Mouse (Mus musculus): ENCODE measurements around the gene Fbxw8. TPM values are rescaled to one million over a fixed set of nuclear protein-coding genes. Genes with fewer than 3 reads are reported as not detected.

The Fbxw8 gene
- polyA plus RNA-seq (2015; fragmentation: Nextera tagmentation; extraction: Ambion mirVana) = 27.9 and 28.9 TPM in 2 replicates

DNA sequence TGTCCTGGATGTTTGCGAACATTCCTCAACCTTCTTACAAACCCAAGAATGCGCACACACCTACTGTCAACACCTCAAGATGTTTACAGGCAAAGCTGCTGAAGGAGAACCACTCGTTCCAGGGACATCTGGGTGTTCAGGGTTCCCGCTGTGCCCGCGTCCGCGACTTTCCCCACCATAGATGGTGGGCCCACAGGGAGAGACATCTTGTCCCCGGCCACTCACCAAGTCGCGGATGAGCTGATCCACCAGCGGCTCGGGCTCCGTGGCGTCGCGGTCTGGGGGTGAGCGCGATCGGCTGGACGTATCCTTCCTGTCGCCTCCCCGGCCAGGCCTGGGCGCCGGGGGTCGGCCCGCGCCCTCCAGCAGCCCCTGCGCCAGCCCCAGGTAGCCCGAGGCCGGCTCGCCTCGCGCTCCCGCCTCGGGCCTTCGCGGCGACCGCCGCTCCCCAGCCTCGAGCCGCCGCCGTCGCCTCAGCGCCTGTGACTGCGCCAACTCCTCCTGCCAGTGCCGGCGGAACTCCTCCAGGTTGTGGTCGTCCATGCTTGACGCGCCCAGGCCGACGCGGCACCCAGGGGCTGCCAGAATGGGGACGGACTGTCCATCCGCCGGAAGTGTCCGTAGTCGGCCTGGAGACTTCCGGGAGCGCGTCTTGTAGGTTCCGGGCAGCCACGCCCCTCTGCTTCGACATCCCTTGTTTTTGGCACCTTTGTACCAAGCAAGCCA lies at the start of gene Fbxw8:
Gene Fbxw8 (minus strand): TSS at position 626 of the 726 bp plus-strand sequence.
- Histone ChIP-seq H3K9ac (peak within 1 kb of the TSS; percentile 95), H3K4me3 (peak within 1 kb of the TSS; percentile 95), H3K36me3 (peaks cover 19% of the 10 kb centered on the region), H3K27me3 (peaks cover 8% of the 10 kb centered on the region; the same call in 1 of the 2 replicates), H3K4me2 (peak within 1 kb of the TSS; percentile 74), H3K27ac (no peak within 1 kb of the TSS; the same call in 1 of the 2 replicates), H3K4me1 (peaks cover 14% of the 10 kb centered on the region), H3K9me3 (no peaks in the 10 kb centered on the region)
- peak; percentile 68; the same call in 1 of the 2 replicates for ATAC-seq (ENCODE audit: insufficient number of reproducible peaks, insufficient read depth, low FRiP score, low TSS enrichment, low read depth)
- under 1% methylated on average over 67 of the region's 67 CpGs for WGBS

DNA sequence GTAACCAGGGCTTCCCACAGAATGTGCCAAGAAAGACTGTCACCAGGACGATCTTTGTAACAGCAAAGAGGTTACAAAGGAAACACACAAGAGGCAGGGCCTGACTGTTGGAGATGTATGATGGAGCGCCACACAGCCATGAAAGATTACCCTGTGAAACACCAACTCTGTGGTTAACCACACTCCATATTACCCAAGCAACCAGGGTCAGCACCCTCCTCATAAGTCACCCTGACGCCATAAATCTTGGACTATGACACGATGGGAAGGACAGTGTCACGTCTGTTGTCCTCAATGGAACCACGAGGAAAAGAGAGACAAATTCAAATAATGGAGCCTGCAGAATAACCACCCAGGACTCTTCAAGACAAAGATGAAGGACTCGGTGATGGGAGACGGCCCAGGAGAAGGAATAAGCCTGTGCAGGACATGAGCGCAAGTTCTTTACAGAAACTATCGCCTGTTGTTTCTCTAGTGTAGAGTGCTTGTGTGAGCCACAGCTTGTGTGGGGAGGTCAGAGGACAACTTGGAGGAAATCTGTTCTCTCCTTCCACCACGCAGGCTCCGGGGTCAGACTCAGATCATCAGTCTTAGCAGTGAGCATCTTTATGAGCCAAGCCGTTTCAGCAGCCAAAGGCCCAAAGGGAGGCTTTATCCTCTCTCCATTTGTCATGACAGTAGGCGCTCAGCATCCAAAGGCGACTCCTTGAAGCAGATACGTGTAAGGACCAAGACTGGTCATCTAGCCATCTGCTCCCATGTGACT lies 49.6 kb upstream of the Fbxw8 start:
- Histone ChIP-seq H3K9ac (no peak overlapping the region), H3K4me1 (peaks cover 12% of the 10 kb centered on the region; the same call in 1 of the 2 replicates), H3K27ac (no peak overlapping the region), H3K4me2 (no peak overlapping the region), H3K36me3 (peaks cover 17% of the 10 kb centered on the region; the same call in 1 of the 2 replicates), H3K9me3 (no peaks in the 10 kb centered on the region), H3K4me3 (no peak overlapping the region), H3K27me3 (no peaks in the 10 kb centered on the region)
- no peak for ATAC-seq (ENCODE audit: insufficient number of reproducible peaks, insufficient read depth, low FRiP score, low TSS enrichment, low read depth)
- 85% methylated on average over 16 of the region's 16 CpGs for WGBS

DNA sequence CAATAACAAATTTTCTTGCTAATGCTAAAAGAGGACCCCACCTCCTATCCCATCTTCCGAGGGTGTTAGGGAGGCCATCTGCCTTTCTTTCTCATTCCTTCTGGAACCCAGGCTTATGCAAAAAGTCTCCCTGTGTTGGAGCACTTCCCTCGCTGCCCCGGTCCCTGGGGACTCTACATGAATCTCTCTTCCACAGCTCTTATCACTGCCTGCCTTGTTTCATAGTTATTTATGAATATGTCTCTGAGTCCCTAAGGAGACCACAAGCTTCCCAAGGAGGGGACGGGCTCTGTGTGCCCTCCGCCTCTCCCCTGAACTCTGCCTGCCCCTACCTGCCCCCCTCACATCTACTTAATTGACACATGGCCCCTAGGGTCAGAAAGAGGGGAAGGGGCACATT lies 44.4 kb upstream of the Fbxw8 start:
- 50% methylated on average over 5 of the region's 5 CpGs for WGBS
- H3K9ac ChIP-seq = no peak overlapping the region
- no peak overlapping the region for H3K4me3 ChIP-seq
- no peak overlapping the region for H3K4me2 ChIP-seq
- no peaks in the 10 kb centered on the region for H3K4me1 ChIP-seq
- H3K36me3 ChIP-seq = peaks cover 20% of the 10 kb centered on the region; the same call in 1 of the 2 replicates
- no peaks in the 10 kb centered on the region for H3K27me3 ChIP-seq
- H3K27ac ChIP-seq = no peak overlapping the region
- no peaks in the 10 kb centered on the region for H3K9me3 ChIP-seq
- no peak for ATAC-seq (ENCODE audit: insufficient number of reproducible peaks, insufficient read depth, low FRiP score, low TSS enrichment, low read depth)

DNA sequence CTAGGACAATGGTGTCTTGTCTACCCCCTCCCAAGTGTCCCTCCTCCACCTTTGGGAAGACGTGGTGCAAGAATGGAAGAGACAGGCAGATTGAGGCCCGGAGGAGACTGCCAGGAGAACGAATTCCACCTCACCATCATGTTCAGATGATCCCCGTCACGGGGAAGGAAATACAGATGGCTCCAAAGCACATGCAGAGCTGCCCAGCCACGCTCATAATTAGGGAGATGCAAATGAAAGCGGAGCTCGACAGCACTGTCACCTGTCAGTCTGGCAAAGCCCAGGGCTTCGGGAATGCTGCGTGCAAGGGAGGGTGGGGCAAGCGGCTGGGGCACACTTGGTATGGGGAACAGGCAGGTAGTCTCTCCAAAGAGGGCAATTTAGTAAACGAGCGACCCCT lies 42.2 kb upstream of the Fbxw8 start:
- Histone ChIP-seq H3K4me3 (no peak overlapping the region), H3K9me3 (no peaks in the 10 kb centered on the region), H3K9ac (no peak overlapping the region), H3K36me3 (peaks cover 20% of the 10 kb centered on the region; the same call in 1 of the 2 replicates), H3K4me2 (no peak overlapping the region), H3K27me3 (peaks cover 12% of the 10 kb centered on the region), H3K4me1 (no peaks in the 10 kb centered on the region), H3K27ac (no peak overlapping the region)
- WGBS = 69% methylated on average over 13 of the region's 13 CpGs
- ATAC-seq (ENCODE audit: insufficient number of reproducible peaks, insufficient read depth, low FRiP score, low TSS enrichment, low read depth) = no peak

DNA sequence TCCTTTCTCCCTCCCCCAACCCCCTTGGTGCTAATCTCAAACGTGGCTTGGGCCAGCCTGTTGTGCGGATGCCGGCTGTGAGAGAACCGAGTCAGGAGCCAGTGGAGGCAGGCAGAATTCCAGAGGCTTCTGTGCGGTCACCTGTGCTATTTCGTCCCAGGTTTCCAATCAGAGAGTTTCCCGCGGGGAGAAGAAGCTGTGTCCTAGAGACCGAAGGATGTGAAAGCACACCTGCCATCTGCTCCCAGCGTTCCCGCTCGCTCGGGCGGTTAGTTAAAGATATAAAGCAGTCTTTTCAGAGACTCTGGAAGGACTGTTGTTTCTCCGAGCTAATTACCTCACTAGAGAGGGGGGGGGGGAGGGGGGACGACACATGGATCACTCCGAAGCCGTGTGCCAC lies 37.0 kb upstream of the Fbxw8 start:
- Histone ChIP-seq H3K9ac (no peak overlapping the region), H3K27ac (no peak overlapping the region), H3K36me3 (no peaks in the 10 kb centered on the region), H3K4me2 (no peak overlapping the region), H3K27me3 (peaks cover 25% of the 10 kb centered on the region), H3K9me3 (no peaks in the 10 kb centered on the region), H3K4me1 (peaks cover 9% of the 10 kb centered on the region), H3K4me3 (no peak overlapping the region)
- no peak for ATAC-seq (ENCODE audit: insufficient number of reproducible peaks, insufficient read depth, low FRiP score, low TSS enrichment, low read depth)
- WGBS = 20% methylated on average over 18 of the region's 18 CpGs

DNA sequence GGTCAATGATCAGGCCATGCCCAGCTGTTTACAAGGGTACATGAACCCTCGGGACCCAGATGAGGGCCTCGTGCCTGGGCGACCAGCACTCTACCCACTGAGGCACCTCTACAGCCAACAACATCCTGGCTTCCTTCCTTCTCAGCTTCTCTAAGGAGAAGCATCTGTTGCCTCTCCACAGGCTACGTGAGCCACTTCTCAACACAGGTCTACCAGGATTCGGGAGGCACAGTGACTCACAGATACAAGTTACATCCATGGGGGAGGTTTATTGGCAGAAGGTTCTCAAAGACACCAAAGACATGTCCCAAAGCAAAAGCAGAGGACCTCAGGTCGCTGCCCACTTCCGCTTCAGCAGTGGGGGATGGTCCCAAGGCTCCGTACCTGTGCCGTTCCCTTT lies 35.2 kb upstream of the Fbxw8 start:
- 81% methylated on average over 9 of the region's 9 CpGs for WGBS
- H3K27me3 ChIP-seq = peaks cover 25% of the 10 kb centered on the region
- no peak for ATAC-seq (ENCODE audit: insufficient number of reproducible peaks, insufficient read depth, low FRiP score, low TSS enrichment, low read depth)

DNA sequence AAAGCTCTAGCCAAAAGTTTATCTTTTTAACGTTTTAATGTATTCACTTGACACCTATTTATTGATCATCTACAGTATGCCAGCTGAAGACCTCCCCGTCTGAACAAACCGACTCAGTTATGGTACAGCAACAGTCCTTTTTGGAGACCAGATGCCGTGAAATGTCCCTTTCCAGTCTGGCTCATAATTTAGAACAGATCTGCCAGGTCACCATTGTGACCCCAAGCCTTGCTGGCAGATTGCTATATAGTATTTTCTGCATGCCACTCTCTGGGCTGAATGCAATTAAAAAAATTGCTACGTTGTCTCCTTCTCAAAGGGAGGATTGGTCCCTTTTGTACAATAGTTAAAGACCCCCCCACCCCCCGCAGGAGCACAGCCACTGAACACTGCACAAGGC lies 33.1 kb upstream of the Fbxw8 start:
- H3K4me1 ChIP-seq = peaks cover 12% of the 10 kb centered on the region
- no peak overlapping the region for H3K4me3 ChIP-seq
- no peaks in the 10 kb centered on the region for H3K9me3 ChIP-seq
- no peak for ATAC-seq (ENCODE audit: insufficient number of reproducible peaks, insufficient read depth, low FRiP score, low TSS enrichment, low read depth)
- H3K27me3 ChIP-seq = peaks cover 23% of the 10 kb centered on the region
- no peak overlapping the region for H3K9ac ChIP-seq
- H3K36me3 ChIP-seq = no peaks in the 10 kb centered on the region
- WGBS = 25% methylated on average over 6 of the region's 6 CpGs
- no peak overlapping the region for H3K27ac ChIP-seq
- H3K4me2 ChIP-seq = no peak overlapping the region

More for the DNA sequence above, 35.2 kb upstream of the Fbxw8 start:
- Histone ChIP-seq H3K4me2 (no peak overlapping the region), H3K4me3 (no peak overlapping the region), H3K27ac (no peak overlapping the region), H3K9me3 (no peaks in the 10 kb centered on the region), H3K4me1 (peaks cover 12% of the 10 kb centered on the region), H3K36me3 (no peaks in the 10 kb centered on the region), H3K9ac (no peak overlapping the region)

DNA sequence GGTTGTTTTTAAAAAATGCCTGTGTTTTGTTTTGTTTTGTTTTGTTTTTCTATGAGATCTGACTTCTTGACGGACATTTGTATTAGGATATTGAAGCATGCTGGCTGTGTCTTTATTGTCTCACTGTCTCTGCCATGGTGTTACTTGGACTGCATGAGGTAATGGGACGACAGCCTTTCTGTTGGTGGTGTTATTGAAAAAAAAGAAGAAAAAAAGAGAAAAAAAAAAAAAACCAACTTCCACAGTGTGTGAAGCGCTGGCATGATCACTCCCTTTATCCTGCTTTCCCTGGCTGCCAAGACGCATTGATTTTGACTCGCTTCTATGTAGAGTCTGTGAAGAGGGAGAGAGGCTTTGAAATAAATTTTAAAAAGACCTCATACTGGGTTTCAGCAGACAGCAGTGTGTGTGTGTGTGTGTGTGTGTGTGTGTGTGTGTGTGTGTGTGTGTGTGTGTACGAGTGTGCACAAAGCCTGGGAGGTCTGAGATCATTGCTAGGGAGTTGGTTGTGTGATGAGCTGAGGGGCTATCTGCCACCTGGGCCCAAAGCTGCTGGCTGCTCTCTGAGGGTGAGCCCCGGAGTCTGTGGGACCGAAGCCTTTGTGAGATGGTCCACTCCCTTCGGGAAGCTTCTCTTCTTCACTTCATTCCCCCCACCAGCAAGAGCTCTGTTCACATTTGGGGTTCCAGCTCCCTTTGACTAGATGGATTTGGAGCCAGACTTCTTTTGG lies 31.8 kb upstream of the Fbxw8 start:
- H3K4me1 ChIP-seq = peaks cover 12% of the 10 kb centered on the region
- no peak for ATAC-seq (ENCODE audit: insufficient number of reproducible peaks, insufficient read depth, low FRiP score, low TSS enrichment, low read depth)
- no peak overlapping the region for H3K4me3 ChIP-seq
- no peaks in the 10 kb centered on the region for H3K36me3 ChIP-seq
- H3K27me3 ChIP-seq = peaks cover 12% of the 10 kb centered on the region; the same call in 1 of the 2 replicates
- 66% methylated on average over 9 of the region's 9 CpGs for WGBS
- no peak overlapping the region for H3K4me2 ChIP-seq
- no peak overlapping the region for H3K9ac ChIP-seq
- no peaks in the 10 kb centered on the region for H3K9me3 ChIP-seq
- no peak overlapping the region for H3K27ac ChIP-seq

DNA sequence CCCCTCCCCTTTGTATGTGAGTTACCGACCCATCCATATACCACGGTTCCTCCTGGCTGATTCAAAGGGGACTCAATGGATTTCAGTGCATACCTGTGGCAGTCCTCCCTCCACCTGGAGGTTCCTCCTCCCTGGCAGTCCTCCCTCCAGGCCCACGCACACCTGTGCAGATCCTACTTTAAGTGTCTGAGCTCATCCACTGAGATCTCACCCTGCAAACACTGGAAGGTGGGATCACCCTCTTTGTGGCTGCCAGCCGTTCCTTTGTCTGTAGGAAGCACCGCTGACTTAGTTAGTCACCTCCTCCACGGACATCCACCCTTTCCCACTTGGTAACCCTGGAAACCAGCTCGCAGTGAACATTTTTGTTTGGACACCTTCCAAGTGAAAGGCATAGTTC lies 22.4 kb upstream of the Fbxw8 start:
- Histone ChIP-seq H3K9me3 (peaks cover 9% of the 10 kb centered on the region), H3K36me3 (no peaks in the 10 kb centered on the region), H3K4me1 (peaks cover 7% of the 10 kb centered on the region; the same call in 1 of the 2 replicates), H3K4me3 (no peak overlapping the region), H3K4me2 (no peak overlapping the region), H3K27ac (no peak overlapping the region), H3K27me3 (peaks cover 35% of the 10 kb centered on the region), H3K9ac (no peak overlapping the region)
- ATAC-seq (ENCODE audit: insufficient number of reproducible peaks, insufficient read depth, low FRiP score, low TSS enrichment, low read depth) = no peak
- WGBS = 73% methylated on average over 7 of the region's 7 CpGs

DNA sequence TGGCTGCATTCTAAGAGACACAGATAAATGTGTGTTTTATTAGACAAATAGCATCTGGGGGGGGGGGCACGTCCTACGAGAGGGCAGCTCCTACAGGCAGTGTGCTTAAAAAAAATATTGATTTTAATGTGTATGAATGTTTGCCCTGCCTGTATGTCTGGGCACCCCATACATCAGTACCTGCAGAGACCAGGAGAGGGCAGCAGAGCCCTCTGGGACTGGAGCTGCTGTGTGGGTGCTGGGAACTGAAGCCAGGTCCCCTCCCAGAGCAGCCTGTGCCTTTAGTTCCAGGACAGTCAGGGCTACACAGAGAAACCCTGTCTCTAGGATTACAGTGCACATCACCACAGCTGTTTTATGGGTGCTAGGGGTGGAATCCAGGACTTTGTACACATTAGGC lies 19.9 kb upstream of the Fbxw8 start:
- Histone ChIP-seq H3K4me3 (no peak overlapping the region), H3K4me2 (peak overlapping the region; percentile 57; the same call in 1 of the 2 replicates), H3K27me3 (peaks cover 60% of the 10 kb centered on the region), H3K9ac (no peak overlapping the region), H3K27ac (no peak overlapping the region), H3K36me3 (no peaks in the 10 kb centered on the region), H3K9me3 (peaks cover 6% of the 10 kb centered on the region), H3K4me1 (peaks cover 25% of the 10 kb centered on the region)
- ATAC-seq (ENCODE audit: insufficient number of reproducible peaks, insufficient read depth, low FRiP score, low TSS enrichment, low read depth) = no peak
- 11% methylated on average over 2 of the region's 2 CpGs for WGBS

DNA sequence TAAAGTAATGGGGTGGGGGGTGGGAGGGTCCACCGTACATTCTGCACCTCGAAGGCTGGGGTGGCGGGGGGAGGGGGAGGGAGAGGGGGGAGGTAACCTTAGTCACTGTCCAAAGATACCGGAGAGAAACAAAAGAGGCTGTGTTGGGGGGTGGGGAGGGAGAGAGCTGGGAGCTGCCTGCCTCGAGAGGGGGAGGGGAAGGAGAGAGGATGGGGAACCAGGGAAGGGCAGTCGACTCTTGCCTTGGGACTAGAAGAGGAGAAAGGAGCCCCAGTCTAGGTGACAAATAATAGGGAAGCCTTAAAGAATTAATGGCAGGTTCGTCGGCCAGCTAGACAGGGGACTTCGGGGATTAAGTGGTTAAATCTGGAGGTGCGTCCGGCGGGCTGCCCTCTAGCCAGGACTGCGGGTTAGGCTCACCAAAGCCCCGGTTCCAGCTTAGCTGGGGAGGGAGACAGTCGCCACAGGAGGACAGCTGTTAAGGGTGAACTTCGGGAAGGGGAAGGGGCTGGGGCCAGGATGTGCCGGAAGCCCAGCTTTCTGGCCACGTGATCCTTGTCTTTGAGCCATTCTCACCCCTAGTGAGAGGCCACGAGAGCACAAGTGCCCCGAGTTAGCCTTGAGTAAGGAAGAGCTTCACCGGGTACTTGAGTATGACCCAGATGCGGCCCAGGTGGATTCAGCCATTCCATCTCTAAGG lies 19.2 kb upstream of the Fbxw8 start:
- Histone ChIP-seq H3K4me1 (peaks cover 29% of the 10 kb centered on the region), H3K9ac (peak overlapping the region; percentile 27; the same call in 1 of the 2 replicates), H3K9me3 (peaks cover 6% of the 10 kb centered on the region), H3K27ac (no peak overlapping the region), H3K4me2 (peak overlapping the region; percentile 57), H3K27me3 (peaks cover 67% of the 10 kb centered on the region), H3K4me3 (peak overlapping the region; percentile 34), H3K36me3 (no peaks in the 10 kb centered on the region)
- WGBS = under 1% methylated on average over 22 of the region's 22 CpGs
- ATAC-seq (ENCODE audit: insufficient number of reproducible peaks, insufficient read depth, low FRiP score, low TSS enrichment, low read depth) = no peak
